Mouse (Mus musculus) midbrain, embryonic 11.5 days (tissue): ENCODE measurements around the gene Dnah10. TPM values are rescaled to one million over a fixed set of nuclear protein-coding genes. Genes with fewer than 3 reads are reported as not detected.

ENCODE experiments used
- ATAC-seq: fragments of 200-750 bp; cut with Nextera tagmentation; 2 replicates; pipeline ENCODE4 v1.8.0; 2017; ENCODE audit warnings: moderate TSS enrichment, moderate library complexity; ENCODE audit not compliant: low FRiP score
- DNase-seq: peaks from one replicate; pipeline ENCODE4 v3.0.0; 2015; ENCODE audit warnings: low spot score; ENCODE audit errors: missing footprints
- H3K27ac ChIP-seq: fragments of 300-500 bp; sonication (generic); 2 replicates; pipeline ENCODE4 v1.5.1; 2014; ENCODE audit warnings: low read depth, low read length
- H3K27me3 ChIP-seq: fragments of 300-500 bp; sonication (generic); 2 replicates; pipeline ENCODE4 v1.6.1; 2014; ENCODE audit warnings: mild to moderate bottlenecking, low read length, moderate library complexity, mixed read lengths; ENCODE audit not compliant: control insufficient read depth, insufficient read depth
- H3K36me3 ChIP-seq: fragments of 300-500 bp; sonication (generic); 2 replicates; pipeline ENCODE4 v1.6.1; 2014; ENCODE audit warnings: mild to moderate bottlenecking, low read length, moderate library complexity, mixed read lengths; ENCODE audit not compliant: control insufficient read depth, insufficient read depth
- H3K4me1 ChIP-seq: fragments of 300-500 bp; sonication (generic); 2 replicates; pipeline ENCODE4 v1.6.1; 2014; ENCODE audit warnings: low read length; ENCODE audit not compliant: control insufficient read depth, insufficient read depth
- H3K4me2 ChIP-seq: fragments of 300-500 bp; sonication (generic); 2 replicates; pipeline ENCODE4 v1.6.1; 2014; ENCODE audit warnings: mild to moderate bottlenecking, moderate library complexity
- H3K4me3 ChIP-seq: fragments of 300-500 bp; sonication (generic); 2 replicates; pipeline ENCODE4 v1.5.1; 2014; ENCODE audit warnings: low read depth, low read length
- H3K9ac ChIP-seq: fragments of 300-500 bp; sonication (generic); 2 replicates; pipeline ENCODE4 v1.6.1; 2014; ENCODE audit warnings: low read length
- H3K9me3 ChIP-seq: fragments of 300-500 bp; sonication (generic); 2 replicates; pipeline ENCODE4 v1.6.1; 2016; ENCODE audit warnings: low read length; ENCODE audit not compliant: control insufficient read depth
- WGBS: fragments of 180-500 bp; shearing (Covaris S2); extraction: QIAGEN DNeasy Blood & Tissue Kit; methylation state at CpG from one replicate; pipeline ENCODE4 v1.1.7; 2014; 5-methylcytosine and 5-hydroxymethylcytosine counted together
- polyA plus RNA-seq: library from polyadenylated mRNA; unstranded; fragments of >200 nt; fragmentation: Nextera tagmentation; extraction: Ambion mirVana; gene quantifications from 2 replicates; pipeline ENCODE4 v1.2.1, GENCODE M21; 2014

Gene Dnah10
- polyA plus RNA-seq, result 0.04 TPM in 1 of 2 replicates, not detected in the other

- Histone ChIP-seq H3K4me2 (no peak within 1 kb of the TSS), H3K4me1 (peaks cover 4% of the 10 kb centered on the region), H3K27me3 (no peaks in the 10 kb centered on the region), H3K9ac (no peak within 1 kb of the TSS), H3K27ac (no peak within 1 kb of the TSS), H3K36me3 (peaks cover 6% of the 10 kb centered on the region), H3K4me3 (no peak within 1 kb of the TSS), H3K9me3 (no peaks in the 10 kb centered on the region)
- ATAC-seq (peak; percentile 68), DNase-seq (peak; percentile 88)
- 10% methylated on average over 29 of the region's 29 CpGs for WGBS
These were observed at the start of gene Dnah10 for GRCm38 (mm10) chr5:124724997-124725396. Dnah10 (plus strand) TSS chr5:124725085.

GRCm38 (mm10) chr5:124713741-124714140 is 11.1 kb upstream of the Dnah10 start:
- Histone ChIP-seq H3K9ac (no peak overlapping the region), H3K27ac (no peak overlapping the region), H3K4me3 (no peak overlapping the region), H3K27me3 (no peaks in the 10 kb centered on the region), H3K9me3 (no peaks in the 10 kb centered on the region), H3K4me1 (no peaks in the 10 kb centered on the region), H3K36me3 (peaks cover 23% of the 10 kb centered on the region), H3K4me2 (no peak overlapping the region)
- no peak for ATAC-seq
- 95% methylated on average over 5 of the region's 5 CpGs for WGBS
- no peak for DNase-seq

GRCm38 (mm10) chr5:124715135-124715534 is 9.8 kb upstream of the Dnah10 start:
- H3K36me3 ChIP-seq, result peaks cover 32% of the 10 kb centered on the region
- no peaks in the 10 kb centered on the region for H3K9me3 ChIP-seq
- WGBS, result 94% methylated on average over 8 of the region's 8 CpGs
- H3K4me2 ChIP-seq, result no peak overlapping the region
- H3K9ac ChIP-seq, result no peak overlapping the region
- H3K27ac ChIP-seq, result no peak overlapping the region
- DNase-seq (no peak), ATAC-seq (no peak)
- no peak overlapping the region for H3K4me3 ChIP-seq
- H3K27me3 ChIP-seq, result no peaks in the 10 kb centered on the region
- H3K4me1 ChIP-seq, result no peaks in the 10 kb centered on the region

- Histone ChIP-seq H3K4me2 (no peak overlapping the region), H3K9ac (no peak overlapping the region), H3K36me3 (peaks cover 29% of the 10 kb centered on the region), H3K27ac (no peak overlapping the region), H3K4me3 (no peak overlapping the region), H3K4me1 (no peaks in the 10 kb centered on the region), H3K27me3 (no peaks in the 10 kb centered on the region), H3K9me3 (no peaks in the 10 kb centered on the region)
- DNase-seq (no peak), ATAC-seq (no peak)
- WGBS, result 93% methylated on average over 11 of the region's 11 CpGs
These were observed 6.9 kb upstream of the Dnah10 start for GRCm38 (mm10) chr5:124717969-124718368.

GRCm38 (mm10) chr5:124718396-124718795 is 6.5 kb upstream of the Dnah10 start:
- no peak for ATAC-seq
- 94% methylated on average over 7 of the region's 7 CpGs for WGBS

GRCm38 (mm10) chr5:124723125-124723524 is 1.8 kb upstream of the Dnah10 start:
- H3K4me2 ChIP-seq, result no peak overlapping the region
- H3K27me3 ChIP-seq, result no peaks in the 10 kb centered on the region
- 87% methylated on average over 6 of the region's 6 CpGs for WGBS
- H3K9ac ChIP-seq, result no peak overlapping the region
- peaks cover 4% of the 10 kb centered on the region for H3K4me1 ChIP-seq
- DNase-seq (no peak), ATAC-seq (no peak)
- peaks cover 13% of the 10 kb centered on the region for H3K36me3 ChIP-seq
- no peaks in the 10 kb centered on the region for H3K9me3 ChIP-seq
- H3K27ac ChIP-seq, result no peak overlapping the region
- no peak overlapping the region for H3K4me3 ChIP-seq

More at GRCm38 (mm10) chr5:124718396-124718795, 6.5 kb upstream of the Dnah10 start:
- H3K4me1 ChIP-seq, result no peaks in the 10 kb centered on the region
- H3K4me2 ChIP-seq, result no peak overlapping the region
- no peak overlapping the region for H3K4me3 ChIP-seq
- peaks cover 26% of the 10 kb centered on the region for H3K36me3 ChIP-seq
- no peak overlapping the region for H3K9ac ChIP-seq
- H3K9me3 ChIP-seq, result no peaks in the 10 kb centered on the region
- DNase-seq, result no peak
- H3K27ac ChIP-seq, result no peak overlapping the region
- no peaks in the 10 kb centered on the region for H3K27me3 ChIP-seq

- Histone ChIP-seq H3K4me3 (0 out of 2 replicates have a peak overlapping the region, but pooled peaks have one; percentile 10), H3K4me1 (peaks cover 3% of the 10 kb centered on the region), H3K9ac (no peak overlapping the region), H3K9me3 (no peaks in the 10 kb centered on the region), H3K27me3 (no peaks in the 10 kb centered on the region), H3K4me2 (peak overlapping the region; percentile 22; the same call in 1 of the 2 replicates), H3K36me3 (no peaks in the 10 kb centered on the region), H3K27ac (no peak overlapping the region)
- DNase-seq, result no peak
- WGBS, result 15% methylated on average over 21 of the region's 21 CpGs
- ATAC-seq, result no peak
These were observed 4.8 kb downstream of the Dnah10 start for GRCm38 (mm10) chr5:124729662-124730206.

GRCm38 (mm10) chr5:124733961-124734360 is 9.1 kb downstream of the Dnah10 start:
- no peaks in the 10 kb centered on the region for H3K27me3 ChIP-seq
- DNase-seq (no peak), ATAC-seq (no peak)
- no peaks in the 10 kb centered on the region for H3K9me3 ChIP-seq
- 87% methylated on average over 12 of the region's 12 CpGs for WGBS
- no peak overlapping the region for H3K27ac ChIP-seq
- H3K4me2 ChIP-seq, result no peak overlapping the region
- no peaks in the 10 kb centered on the region for H3K36me3 ChIP-seq
- H3K4me1 ChIP-seq, result no peaks in the 10 kb centered on the region
- no peak overlapping the region for H3K9ac ChIP-seq
- H3K4me3 ChIP-seq, result no peak overlapping the region

GRCm38 (mm10) chr5:124741898-124742599 is 17.2 kb downstream of the Dnah10 start:
- no peaks in the 10 kb centered on the region for H3K9me3 ChIP-seq
- no peaks in the 10 kb centered on the region for H3K4me1 ChIP-seq
- H3K36me3 ChIP-seq, result no peaks in the 10 kb centered on the region
- H3K27ac ChIP-seq, result no peak overlapping the region
- H3K4me3 ChIP-seq, result no peak overlapping the region
- H3K4me2 ChIP-seq, result no peak overlapping the region
- no peak overlapping the region for H3K9ac ChIP-seq
- ATAC-seq (no peak), DNase-seq (peak; percentile 53)
- WGBS, result 96% methylated on average over 21 of the region's 21 CpGs
- no peaks in the 10 kb centered on the region for H3K27me3 ChIP-seq
